Mouse (Mus musculus) limb, embryonic 11.5 days (tissue): ENCODE results near the gene Fars2. TPM values are rescaled to one million over a fixed set of nuclear protein-coding genes. Genes with fewer than 3 reads are reported as not detected.
A peak's percentile ranks its signal among the peaks of the same experiment; 100 is the strongest.

Source experiments
- ATAC-seq: fragments of 200-750 bp; cut with Nextera tagmentation; 2 replicates; pipeline ENCODE4 v1.8.0; 2017; ENCODE audit warnings: low read depth; ENCODE audit not compliant: insufficient number of reproducible peaks, low FRiP score, low TSS enrichment
- DNase-seq: peaks from one replicate; pipeline ENCODE4 v3.0.0-alpha.2; 2015; ENCODE audit warnings: low spot score
- H3K27ac ChIP-seq: fragments of 300-500 bp; sonication (generic); replicated peaks from 2 replicates; pipeline ENCODE4 v1.5.1; 2014; ENCODE audit warnings: low read depth, mild to moderate bottlenecking, low read length
- H3K27me3 ChIP-seq: fragments of 300-500 bp; sonication (generic); 2 replicates; pipeline ENCODE4 v1.6.1; 2014; ENCODE audit warnings: mild to moderate bottlenecking, low read length, mixed read lengths; ENCODE audit not compliant: control insufficient read depth, insufficient read depth
- H3K36me3 ChIP-seq: fragments of 300-500 bp; sonication (generic); 2 replicates; pipeline ENCODE4 v1.6.1; 2014; ENCODE audit warnings: mild to moderate bottlenecking, low read length, moderate library complexity, mixed read lengths; ENCODE audit not compliant: control insufficient read depth, insufficient read depth
- H3K4me1 ChIP-seq: fragments of 300-500 bp; sonication (generic); 2 replicates; pipeline ENCODE4 v1.6.1; 2014; ENCODE audit warnings: low read length, mixed read lengths; ENCODE audit not compliant: control insufficient read depth, insufficient read depth
- H3K4me2 ChIP-seq: fragments of 300-500 bp; sonication (generic); 2 replicates; pipeline ENCODE4 v1.6.1; 2014; ENCODE audit warnings: low read depth, mild to moderate bottlenecking, moderate library complexity; ENCODE audit not compliant: severe bottlenecking
- H3K4me3 ChIP-seq: fragments of 300-500 bp; sonication (generic); 2 replicates; pipeline ENCODE4 v1.5.1; 2014; ENCODE audit warnings: low read depth, low read length
- H3K9ac ChIP-seq: fragments of 300-500 bp; sonication (generic); 2 replicates; pipeline ENCODE4 v1.6.1; 2014; ENCODE audit warnings: mild to moderate bottlenecking, low read length
- H3K9me3 ChIP-seq: fragments of 300-500 bp; sonication (generic); 2 replicates; pipeline ENCODE4 v1.6.1; 2016; ENCODE audit warnings: low read length; ENCODE audit not compliant: control insufficient read depth
- WGBS: fragments of 180-500 bp; shearing (Covaris S2); extraction: QIAGEN DNeasy Blood & Tissue Kit; methylation state at CpG from one replicate; pipeline ENCODE4 v1.1.7; 2014; 5-methylcytosine and 5-hydroxymethylcytosine counted together
- polyA plus RNA-seq: library from polyadenylated mRNA; unstranded; fragments of >200 nt; fragmentation: Nextera tagmentation; extraction: Ambion mirVana; gene quantifications from 2 replicates; pipeline ENCODE4 v1.2.1, GENCODE M21; 2014

Gene Fars2
- 25.9 and 29.3 TPM in 2 replicates for polyA plus RNA-seq

DNA sequence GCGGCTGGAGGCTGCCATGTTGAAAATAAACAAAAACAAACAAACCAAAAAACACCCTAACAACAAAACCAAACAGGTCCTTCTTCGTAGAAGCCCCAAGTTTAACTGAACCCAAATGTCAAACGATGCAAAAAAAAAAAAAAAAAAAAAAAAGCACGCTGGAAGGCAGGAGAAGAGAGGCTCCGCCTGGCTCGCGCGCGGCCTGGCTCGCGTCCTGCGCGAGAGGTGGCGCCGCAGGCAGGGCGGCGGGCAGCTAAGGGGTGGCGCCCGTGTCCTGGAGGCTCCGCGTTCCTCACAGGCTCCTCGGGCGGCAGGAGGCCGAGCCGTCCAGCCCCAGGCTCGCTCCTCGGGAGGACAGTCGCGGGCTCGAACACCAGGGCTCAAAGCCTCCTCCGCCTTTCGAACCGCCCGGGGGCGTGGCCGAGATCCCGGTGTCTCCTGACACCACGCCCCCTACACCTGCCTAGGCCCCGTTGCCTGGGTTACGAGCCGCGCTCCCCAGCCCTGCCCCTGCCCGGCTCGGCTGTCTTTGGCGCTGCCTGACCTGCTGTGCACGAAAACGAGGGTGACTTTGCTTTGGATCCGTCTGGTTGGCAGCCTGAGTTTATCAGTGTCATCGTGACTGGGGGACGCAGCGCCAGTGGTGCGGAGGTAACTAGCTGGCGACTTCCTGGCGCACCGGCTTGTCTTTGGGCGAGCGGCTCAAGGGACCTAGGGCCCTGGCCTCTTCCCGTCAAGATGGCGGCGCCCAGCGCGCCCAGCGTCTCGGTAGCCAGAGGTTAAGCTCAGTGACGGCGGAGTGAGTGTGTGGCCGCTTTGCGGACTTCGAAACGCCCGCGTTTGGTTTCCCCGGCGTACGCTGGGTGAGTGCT lies at the start of gene Fars2, which contains the start of gene Lyrm4:
Gene Fars2, plus strand, starts transcription at position 270 of the 872 bp plus-strand sequence.
Gene Lyrm4, minus strand, starts transcription at position 384 of the 872 bp plus-strand sequence.
- Histone ChIP-seq H3K36me3 (no peaks in the 10 kb centered on the region), H3K27me3 (no peaks in the 10 kb centered on the region), H3K4me2 (peak within 1 kb of the TSS; percentile 82), H3K27ac (peak within 1 kb of the TSS; percentile 76), H3K4me1 (no peaks in the 10 kb centered on the region), H3K9me3 (no peaks in the 10 kb centered on the region), H3K9ac (peak within 1 kb of the TSS; percentile 70), H3K4me3 (peak within 1 kb of the TSS; percentile 64)
- WGBS: under 1% methylated on average over 74 of the region's 75 CpGs
- ATAC-seq: peak; percentile 99
- peak; percentile 97 for DNase-seq

GRCm38 (mm10) chr13:36074484-36074883 lies 42.7 kb upstream of the Fars2 start:
- H3K4me2 ChIP-seq: no peak overlapping the region
- H3K36me3 ChIP-seq: no peaks in the 10 kb centered on the region
- no peak overlapping the region for H3K9ac ChIP-seq
- H3K27me3 ChIP-seq: no peaks in the 10 kb centered on the region
- DNase-seq (no peak), ATAC-seq (no peak)
- 85% methylated on average over 3 of the region's 3 CpGs for WGBS
- no peaks in the 10 kb centered on the region for H3K4me1 ChIP-seq
- no peak overlapping the region for H3K4me3 ChIP-seq
- no peaks in the 10 kb centered on the region for H3K9me3 ChIP-seq
- no peak overlapping the region for H3K27ac ChIP-seq

DNA sequence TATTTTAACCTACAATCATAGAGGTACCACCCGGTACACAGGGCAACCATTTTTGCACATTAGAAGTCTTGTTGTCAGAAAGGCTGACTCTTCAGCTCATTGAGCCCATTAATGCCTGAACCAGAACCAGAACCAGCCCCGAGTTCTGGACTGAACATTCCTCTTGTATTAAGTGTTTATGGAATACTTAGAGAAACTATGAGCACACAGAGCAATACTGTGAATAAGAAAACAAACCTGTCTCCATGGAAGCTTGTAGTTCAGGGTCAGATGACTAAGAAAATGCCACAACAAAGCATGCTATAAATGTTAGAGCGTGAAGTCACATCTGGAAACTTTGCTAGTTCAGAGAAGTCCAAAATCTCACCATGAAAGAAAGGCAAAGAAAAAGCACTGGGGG lies 35.6 kb upstream of the Fars2 start:
- H3K4me3 ChIP-seq: no peak overlapping the region

DNA sequence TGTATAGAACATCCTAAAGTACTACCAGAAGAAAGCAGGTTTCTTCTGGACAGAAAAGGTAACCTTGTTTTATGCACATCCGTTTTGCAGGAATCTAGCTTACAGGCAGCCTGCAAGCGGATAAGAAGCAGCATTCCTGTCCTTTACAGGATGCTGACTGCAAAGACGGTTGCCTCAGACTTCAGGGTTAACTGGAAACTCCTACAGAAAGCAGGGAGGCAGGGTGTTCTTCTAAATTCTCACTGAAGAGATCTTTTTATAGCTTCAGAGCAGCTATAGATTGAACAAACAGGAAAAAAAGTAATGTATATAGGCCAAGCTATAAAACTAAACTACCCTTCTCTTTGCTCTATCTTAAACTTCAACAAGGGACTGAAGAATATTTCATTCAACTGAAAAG lies 32.5 kb upstream of the Fars2 start:
- DNase-seq (no peak), ATAC-seq (no peak)
- Histone ChIP-seq H3K4me3 (no peak overlapping the region), H3K36me3 (no peaks in the 10 kb centered on the region), H3K4me1 (no peaks in the 10 kb centered on the region), H3K9ac (no peak overlapping the region), H3K27me3 (no peaks in the 10 kb centered on the region), H3K9me3 (no peaks in the 10 kb centered on the region), H3K27ac (no peak overlapping the region), H3K4me2 (no peak overlapping the region)
- 89% methylated on average over 3 of the region's 3 CpGs for WGBS

More for the DNA sequence above, 35.6 kb upstream of the Fars2 start:
- no peak overlapping the region for H3K4me2 ChIP-seq
- no peaks in the 10 kb centered on the region for H3K36me3 ChIP-seq
- H3K9ac ChIP-seq: no peak overlapping the region
- H3K4me1 ChIP-seq: no peaks in the 10 kb centered on the region
- H3K9me3 ChIP-seq: no peaks in the 10 kb centered on the region
- DNase-seq (no peak), ATAC-seq (no peak)
- H3K27ac ChIP-seq: no peak overlapping the region
- H3K27me3 ChIP-seq: no peaks in the 10 kb centered on the region
- 91% methylated on average over 3 of the region's 3 CpGs for WGBS

DNA sequence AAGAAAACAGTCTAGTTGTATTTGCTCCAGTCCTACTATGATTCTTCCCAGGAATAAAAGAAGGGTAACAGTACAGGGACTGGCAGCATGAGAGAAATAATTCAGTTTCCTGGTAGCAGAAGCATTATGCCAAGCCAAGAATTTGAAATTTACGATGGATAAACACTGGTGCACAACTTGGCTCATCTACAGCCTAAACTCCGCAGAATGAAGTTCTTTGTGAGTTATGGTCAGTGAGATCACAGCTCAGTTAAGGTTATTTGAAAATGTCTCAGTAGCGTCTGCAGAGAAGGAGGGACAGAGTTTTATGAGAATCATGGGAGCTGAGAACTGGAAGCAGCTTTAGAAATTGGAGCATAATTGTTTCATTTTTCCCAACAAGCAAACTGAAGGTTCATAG lies 31.2 kb upstream of the Fars2 start:
- H3K27me3 ChIP-seq: no peaks in the 10 kb centered on the region
- WGBS: 85% methylated on average over 3 of the region's 3 CpGs
- H3K4me3 ChIP-seq: no peak overlapping the region
- DNase-seq (no peak), ATAC-seq (no peak)
- no peak overlapping the region for H3K9ac ChIP-seq
- H3K4me2 ChIP-seq: no peak overlapping the region
- H3K27ac ChIP-seq: no peak overlapping the region
- H3K4me1 ChIP-seq: no peaks in the 10 kb centered on the region
- H3K9me3 ChIP-seq: no peaks in the 10 kb centered on the region
- H3K36me3 ChIP-seq: no peaks in the 10 kb centered on the region

GRCm38 (mm10) chr13:36086608-36087391 lies 30.4 kb upstream of the Fars2 start:
- Histone ChIP-seq H3K4me3 (no peak overlapping the region), H3K9me3 (no peaks in the 10 kb centered on the region), H3K36me3 (no peaks in the 10 kb centered on the region), H3K27me3 (no peaks in the 10 kb centered on the region), H3K4me2 (no peak overlapping the region), H3K27ac (no peak overlapping the region), H3K4me1 (no peaks in the 10 kb centered on the region), H3K9ac (no peak overlapping the region)
- DNase-seq (no peak), ATAC-seq (no peak)
- 90% methylated on average over 5 of the region's 5 CpGs for WGBS

DNA sequence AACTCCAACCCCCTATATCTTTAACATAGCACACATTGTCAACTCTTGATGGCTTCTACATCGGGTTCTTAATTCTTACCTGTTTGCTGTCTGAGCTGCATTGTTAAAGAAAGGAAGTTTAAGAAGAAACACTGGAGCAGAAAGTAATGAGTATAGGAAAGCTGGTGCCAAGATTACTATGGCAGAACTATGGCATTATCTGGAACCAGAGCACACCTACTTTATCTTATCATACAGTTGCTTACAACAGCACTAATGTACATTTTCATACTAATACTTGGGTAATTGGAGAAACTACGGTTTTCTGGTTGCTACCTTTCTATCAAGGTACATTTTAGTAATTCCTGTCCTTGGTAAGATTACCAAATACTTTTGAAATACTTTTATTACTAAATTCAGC lies 29.8 kb upstream of the Fars2 start:
- Histone ChIP-seq H3K36me3 (no peaks in the 10 kb centered on the region), H3K4me3 (no peak overlapping the region), H3K27me3 (no peaks in the 10 kb centered on the region), H3K9ac (no peak overlapping the region), H3K9me3 (no peaks in the 10 kb centered on the region), H3K27ac (no peak overlapping the region), H3K4me1 (no peaks in the 10 kb centered on the region), H3K4me2 (no peak overlapping the region)
- ATAC-seq (no peak), DNase-seq (no peak)
- 85% methylated on average over 2 of the region's 2 CpGs for WGBS

DNA sequence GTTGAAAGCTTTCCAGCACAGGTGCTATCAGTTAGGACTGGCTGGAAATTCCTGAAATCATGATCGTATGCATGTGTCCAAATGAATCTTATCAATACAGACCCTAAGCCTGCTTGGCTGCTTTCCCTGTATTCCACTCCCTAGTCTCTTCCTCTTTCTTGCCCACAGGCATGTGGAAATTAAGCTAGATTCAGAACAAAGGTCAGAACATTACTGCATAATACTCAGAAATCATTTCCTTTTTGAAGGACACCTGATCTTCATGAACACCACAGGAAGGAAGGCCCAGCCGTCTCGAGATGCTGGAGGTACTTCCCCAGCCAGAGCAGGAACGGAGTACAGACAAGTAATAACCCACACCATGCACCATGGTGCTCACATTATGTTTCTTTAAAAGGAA lies 29.0 kb upstream of the Fars2 start:
- no peak overlapping the region for H3K9ac ChIP-seq
- no peak overlapping the region for H3K4me2 ChIP-seq
- H3K27me3 ChIP-seq: no peaks in the 10 kb centered on the region
- WGBS: 84% methylated on average over 4 of the region's 4 CpGs
- no peak for ATAC-seq
- no peak overlapping the region for H3K27ac ChIP-seq
- no peaks in the 10 kb centered on the region for H3K4me1 ChIP-seq
- H3K36me3 ChIP-seq: no peaks in the 10 kb centered on the region
- DNase-seq: no peak
- no peak overlapping the region for H3K4me3 ChIP-seq
- no peaks in the 10 kb centered on the region for H3K9me3 ChIP-seq
